Mouse (Mus musculus): Measurements from ENCODE around the gene Zfp791. TPM values are rescaled to one million over a fixed set of nuclear protein-coding genes. Genes with fewer than 3 reads are reported as not detected.

Zfp791 gene
- total and polyA plus RNA-seq, 3 experiments: 0.03 TPM; not detected in 2

DNA sequence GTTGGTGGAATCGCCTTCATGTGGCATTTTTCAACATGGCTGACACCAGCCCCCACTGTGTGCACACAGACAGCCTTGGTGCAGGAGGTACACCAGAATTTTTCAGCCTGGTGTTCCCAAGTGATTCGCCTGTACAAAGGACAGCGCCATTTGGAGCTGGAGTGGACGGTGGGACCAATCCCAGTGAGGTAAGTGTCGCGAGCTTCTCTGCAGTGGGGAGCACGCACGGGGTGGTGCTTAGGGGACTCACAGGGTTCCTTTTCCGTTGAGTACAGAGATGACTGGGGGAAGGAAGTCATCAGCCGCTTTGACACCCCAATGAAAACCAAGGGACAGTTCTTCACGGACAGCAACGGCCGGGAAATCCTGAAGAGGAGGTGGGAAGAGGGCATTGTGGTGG is 27.8 kb downstream of the Zfp791 start:
- TF ChIP-seq MYC (IDR thresholded peaks at IDR 0.05; ENCODE audit: low read depth, low read length): no peak
- Histone ChIP-seq H3K79me2 (ENCODE audit: control insufficient read depth, insufficient read depth, low read length, poor library complexity) (no peaks in the 10 kb centered on the region), H3K9ac (ENCODE audit: control insufficient read depth, low read depth, low read length, poor library complexity, severe bottlenecking) (no peak overlapping the region), H3K4me3 (ENCODE audit: control insufficient read depth in 1 of 2, insufficient read depth in 1 of 2, low read depth in 2 of 2, low read length in 2 of 2) (no peak overlapping the region), H3K9me3 (replicated peaks; ENCODE audit: insufficient read depth, low read length) (no peaks in the 10 kb centered on the region), H3K36me3 (ENCODE audit: control insufficient read depth in 1 of 2, insufficient read depth in 2 of 2, low read length in 2 of 2) (no peaks in the 10 kb centered on the region), H3K4me1 (ENCODE audit: control insufficient read depth in 1 of 2, insufficient read depth in 2 of 2, low read length in 2 of 2) (no peaks in the 10 kb centered on the region), H3K27me3 (ENCODE audit: control insufficient read depth in 1 of 2, insufficient read depth in 2 of 2, low read length in 2 of 2) (no peaks in the 10 kb centered on the region), H3K27ac (ENCODE audit: control insufficient read depth, low read depth, low read length) (no peak overlapping the region)
- no peak for DNase-seq (ENCODE audit: low read depth, low spot score)

DNA sequence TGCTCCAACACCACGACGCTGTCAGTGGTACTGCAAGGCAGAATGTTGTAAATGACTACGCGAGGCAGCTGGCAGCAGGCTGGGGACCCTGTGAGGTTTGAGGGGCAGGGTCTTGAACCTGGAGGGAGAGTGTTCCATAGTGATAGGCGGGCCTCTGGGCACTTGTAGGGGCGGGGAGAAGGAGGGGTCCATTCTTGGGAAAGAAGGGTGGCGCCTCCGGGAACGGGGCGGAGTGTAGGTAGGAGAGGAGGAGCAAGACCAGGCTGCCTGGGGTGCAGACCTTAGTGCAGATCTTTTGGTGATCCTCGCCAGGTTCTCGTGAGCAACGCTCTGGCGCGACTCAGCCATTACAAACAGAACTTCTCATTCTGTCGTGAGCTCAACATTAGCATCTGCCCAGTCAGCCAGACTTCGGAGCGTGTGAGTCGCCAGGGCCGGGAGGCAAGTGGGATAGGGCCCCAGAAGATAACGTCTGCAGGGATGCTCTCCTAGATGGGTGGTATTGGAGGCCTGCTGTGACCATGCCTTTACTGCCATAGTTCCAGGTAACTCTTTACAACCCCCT is 31.3 kb downstream of the Zfp791 start:
- H3K4me1 ChIP-seq (ENCODE audit: control insufficient read depth in 1 of 2, insufficient read depth in 2 of 2, low read length in 2 of 2): no peaks in the 10 kb centered on the region
- no peak overlapping the region for H3K4me3 ChIP-seq (ENCODE audit: control insufficient read depth in 1 of 2, insufficient read depth in 1 of 2, low read depth in 2 of 2, low read length in 2 of 2)
- H3K9me3 ChIP-seq (replicated peaks; ENCODE audit: insufficient read depth, low read length): no peaks in the 10 kb centered on the region
- no peaks in the 10 kb centered on the region for H3K79me2 ChIP-seq (ENCODE audit: control insufficient read depth, insufficient read depth, low read length, poor library complexity)
- no peaks in the 10 kb centered on the region for H3K27me3 ChIP-seq (ENCODE audit: control insufficient read depth in 1 of 2, insufficient read depth in 2 of 2, low read length in 2 of 2)
- no peak overlapping the region for H3K9ac ChIP-seq (ENCODE audit: control insufficient read depth, low read depth, low read length, poor library complexity, severe bottlenecking)
- H3K27ac ChIP-seq (ENCODE audit: control insufficient read depth, low read depth, low read length): no peak overlapping the region
- TF ChIP-seq MYB (IDR thresholded peaks at IDR 0.05; ENCODE audit: low read depth, low read length) (no peak), HCFC1 (IDR thresholded peaks at IDR 0.05; ENCODE audit: low read depth, low read length) (no peak), MEF2A (IDR thresholded peaks at IDR 0.05; ENCODE audit: extremely low read depth, insufficient replicate concordance, low read depth, low read length, poor library complexity, severe bottlenecking) (no peak), RAD21 (IDR thresholded peaks at IDR 0.05; ENCODE audit: low read depth, low read length) (no peak), SMC3 (IDR thresholded peaks at IDR 0.05; ENCODE audit: low read depth, low read length) (no peak), POLR2AphosphoS2 (IDR thresholded peaks at IDR 0.05; ENCODE audit: low read length) (no peak), ETS1 (IDR thresholded peaks at IDR 0.05; ENCODE audit: low read depth, low read length) (no peak), E2F4 (IDR thresholded peaks at IDR 0.05; ENCODE audit: borderline replicate concordance, low read depth, low read length) (no peak), CHD2 (IDR thresholded peaks at IDR 0.05; ENCODE audit: low read length) (no peak), NRF1 (IDR thresholded peaks at IDR 0.05; ENCODE audit: insufficient read depth, low read depth, low read length, poor library complexity, severe bottlenecking) (no peak), TAL1 (IDR thresholded peaks at IDR 0.05; ENCODE audit: low read length) (no peak), MXI1 (IDR thresholded peaks at IDR 0.05; ENCODE audit: low read depth, low read length) (no peak), CHD1 (IDR thresholded peaks at IDR 0.05; ENCODE audit: low read depth, low read length) (no peak), ZMIZ1 (IDR thresholded peaks at IDR 0.05; ENCODE audit: low read depth, low read length) (no peak), ZNF384 (IDR thresholded peaks at IDR 0.05; ENCODE audit: low read depth, low read length) (no peak), CTCF (IDR thresholded peaks at IDR 0.05 in 2 of 3, conservative IDR thresholded peaks at IDR 0.05 in 1 of 3; ENCODE audit: control insufficient read depth in 1 of 3, insufficient read depth in 1 of 3, low read depth in 2 of 3, low read length in 3 of 3, poor library complexity in 1 of 3, severe bottlenecking in 1 of 3) (no peak)
- no peaks in the 10 kb centered on the region; a peak in 1 of 4 replicates for H3K36me3 ChIP-seq (ENCODE audit: control insufficient read depth in 1 of 2, insufficient read depth in 2 of 2, low read length in 2 of 2)
- DNase-seq (ENCODE audit: low read depth, low spot score): no peak

Measured in MEL (cell line).